Mouse (Mus musculus) lung, postnatal 0 days (tissue): ENCODE measurements around the gene Rnf150.

Experiments
- CTCF ChIP-seq: IDR thresholded peaks from 2 replicates; pipeline ENCODE4 v1.5.1; 2016; ENCODE audit warnings: antibody characterized with exemption, mild to moderate bottlenecking
- EP300 ChIP-seq: IDR thresholded peaks from 2 replicates; pipeline ENCODE4 v1.6.1; 2016; ENCODE audit warnings: antibody characterized with exemption, mild to moderate bottlenecking, control low read depth

GRCm38 (mm10) chr8:83046912-83047311 is 183.8 kb downstream of the Rnf150 start:
- no peak for TF ChIP-seq CTCF
- no peak for TF ChIP-seq EP300
